Mouse (Mus musculus): ENCODE data around the gene Ugt1a2. TPM values are rescaled to one million over a fixed set of nuclear protein-coding genes. Genes with fewer than 3 reads are reported as not detected.

Gene Ugt1a2
- total RNA-seq, 2 experiments from 2014 or later = not detected

GRCm38 (mm10) chr1:88256886-88257663 lies 56.7 kb downstream of the Ugt1a2 start:
- no peak for DNase-seq (ENCODE audit: low spot score in 2 of 2)

- no peak for DNase-seq (ENCODE audit: low spot score in 2 of 2)
These were observed 57.3 kb downstream of the Ugt1a2 start for GRCm38 (mm10) chr1:88257681-88258080.

GRCm38 (mm10) chr1:88258361-88258760 lies 58.0 kb downstream of the Ugt1a2 start:
- DNase-seq (ENCODE audit: low spot score in 2 of 2) = no peak

GRCm38 (mm10) chr1:88258881-88259642 lies 58.7 kb downstream of the Ugt1a2 start:
- no peak for DNase-seq (ENCODE audit: low spot score in 2 of 2)

- DNase-seq (ENCODE audit: low spot score in 2 of 2) = no peak
These were observed 59.2 kb downstream of the Ugt1a2 start for GRCm38 (mm10) chr1:88259643-88260024.

- DNase-seq (ENCODE audit: low spot score in 2 of 2) = no peak
These were observed 59.7 kb downstream of the Ugt1a2 start for GRCm38 (mm10) chr1:88260114-88260513.

GRCm38 (mm10) chr1:88260604-88261377 lies 60.4 kb downstream of the Ugt1a2 start:
- no peak for DNase-seq (ENCODE audit: low spot score in 2 of 2)

- no peak for DNase-seq (ENCODE audit: low spot score in 2 of 2)
These were observed 61.3 kb downstream of the Ugt1a2 start for GRCm38 (mm10) chr1:88261706-88262105.

GRCm38 (mm10) chr1:88262255-88262654 lies 61.9 kb downstream of the Ugt1a2 start:
- DNase-seq (ENCODE audit: low spot score in 2 of 2) = no peak

- no peak for DNase-seq (ENCODE audit: low spot score in 2 of 2)
These were observed 62.6 kb downstream of the Ugt1a2 start for GRCm38 (mm10) chr1:88262961-88263360.

- no peak for DNase-seq (ENCODE audit: low spot score in 2 of 2)
These were observed 63.4 kb downstream of the Ugt1a2 start for GRCm38 (mm10) chr1:88263778-88264177.

- DNase-seq (ENCODE audit: low spot score in 2 of 2) = no peak
These were observed 64.0 kb downstream of the Ugt1a2 start for GRCm38 (mm10) chr1:88264237-88264868.

- DNase-seq (ENCODE audit: low spot score in 2 of 2) = no peak
These were observed 64.5 kb downstream of the Ugt1a2 start for GRCm38 (mm10) chr1:88264869-88265240.

GRCm38 (mm10) chr1:88266123-88266522 lies 65.7 kb downstream of the Ugt1a2 start:
- no peak for DNase-seq (ENCODE audit: low spot score in 2 of 2)

- DNase-seq (ENCODE audit: low spot score in 2 of 2) = no peak
These were observed 67.1 kb downstream of the Ugt1a2 start for GRCm38 (mm10) chr1:88267489-88267888.

- no peak for DNase-seq (ENCODE audit: low spot score in 2 of 2)
These were observed 67.7 kb downstream of the Ugt1a2 start for GRCm38 (mm10) chr1:88268070-88268469.

Other genes with a start within 250 kb of the Ugt1a2 start
- gene Usp40, start 192.1 kb upstream of the Ugt1a2 start, total RNA-seq (2021) = 10 to 100 TPM; 19.1 to 21.6 TPM
- gene Ugt1a10, start 145.2 kb upstream of the Ugt1a2 start, total RNA-seq (2021) = not detected
- gene Ugt1a9, start 129.8 kb upstream of the Ugt1a2 start, total RNA-seq (2021) = not detected
- not detected for gene Ugt1a8, start 112.8 kb upstream of the Ugt1a2 start, total RNA-seq (2021)
- under 1 TPM; 0.21 to 0.44 TPM for gene Ugt1a7c, start 105.5 kb upstream of the Ugt1a2 start, total RNA-seq (2021)
- gene Ugt1a6b, start 97.3 kb upstream of the Ugt1a2 start, total RNA-seq (2021) = under 1 TPM in 1 of 2 experiments, not detected in 1; 0.30 TPM
- 1 to 10 TPM; 1.4 to 2.1 TPM for gene Ugt1a6a, start 65.8 kb upstream of the Ugt1a2 start, total RNA-seq (2021)
- gene Ugt1a5, start 34.6 kb upstream of the Ugt1a2 start, total RNA-seq (2021) = not detected
- 1 to 10 TPM; 1.2 TPM for gene Dnajb3, start 5.2 kb downstream of the Ugt1a2 start, total RNA-seq (2021)
- gene Ugt1a1, start 11.4 kb downstream of the Ugt1a2 start, total RNA-seq (2021) = not detected
- under 1 TPM in 1 of 2 experiments, not detected in 1; 0.58 TPM for gene Mroh2a, start 26.4 kb downstream of the Ugt1a2 start, total RNA-seq (2021)
- 10 to 100 TPM; 46.6 to 48.6 TPM for gene Hjurp, start 77.0 kb downstream of the Ugt1a2 start, total RNA-seq (2021)
- under 1 TPM; 0.26 to 0.30 TPM for gene Trpm8, start 77.1 kb downstream of the Ugt1a2 start, total RNA-seq (2021)
- gene Spp2, start 206.4 kb downstream of the Ugt1a2 start, total RNA-seq (2021) = under 1 TPM; 0.40 to 0.63 TPM